Mouse (Mus musculus) subcutaneous adipose tissue, adult 2 months (tissue): ENCODE data around the gene Chst2. TPM values are rescaled to one million over a fixed set of nuclear protein-coding genes. Genes with fewer than 3 reads are reported as not detected.

ENCODE experiments used
- polyA plus RNA-seq: library from polyadenylated mRNA; depleted of rRNA; stranded (reverse); fragments of >200 nt; gene quantifications from 2 replicates; pipeline ENCODE4 v1.2.3, GENCODE M21; 2012; ENCODE audit warnings: low replicate concordance; rRNA removed

The Chst2 gene
- 0.85 and 3.5 TPM in 2 replicates for polyA plus RNA-seq

DNA sequence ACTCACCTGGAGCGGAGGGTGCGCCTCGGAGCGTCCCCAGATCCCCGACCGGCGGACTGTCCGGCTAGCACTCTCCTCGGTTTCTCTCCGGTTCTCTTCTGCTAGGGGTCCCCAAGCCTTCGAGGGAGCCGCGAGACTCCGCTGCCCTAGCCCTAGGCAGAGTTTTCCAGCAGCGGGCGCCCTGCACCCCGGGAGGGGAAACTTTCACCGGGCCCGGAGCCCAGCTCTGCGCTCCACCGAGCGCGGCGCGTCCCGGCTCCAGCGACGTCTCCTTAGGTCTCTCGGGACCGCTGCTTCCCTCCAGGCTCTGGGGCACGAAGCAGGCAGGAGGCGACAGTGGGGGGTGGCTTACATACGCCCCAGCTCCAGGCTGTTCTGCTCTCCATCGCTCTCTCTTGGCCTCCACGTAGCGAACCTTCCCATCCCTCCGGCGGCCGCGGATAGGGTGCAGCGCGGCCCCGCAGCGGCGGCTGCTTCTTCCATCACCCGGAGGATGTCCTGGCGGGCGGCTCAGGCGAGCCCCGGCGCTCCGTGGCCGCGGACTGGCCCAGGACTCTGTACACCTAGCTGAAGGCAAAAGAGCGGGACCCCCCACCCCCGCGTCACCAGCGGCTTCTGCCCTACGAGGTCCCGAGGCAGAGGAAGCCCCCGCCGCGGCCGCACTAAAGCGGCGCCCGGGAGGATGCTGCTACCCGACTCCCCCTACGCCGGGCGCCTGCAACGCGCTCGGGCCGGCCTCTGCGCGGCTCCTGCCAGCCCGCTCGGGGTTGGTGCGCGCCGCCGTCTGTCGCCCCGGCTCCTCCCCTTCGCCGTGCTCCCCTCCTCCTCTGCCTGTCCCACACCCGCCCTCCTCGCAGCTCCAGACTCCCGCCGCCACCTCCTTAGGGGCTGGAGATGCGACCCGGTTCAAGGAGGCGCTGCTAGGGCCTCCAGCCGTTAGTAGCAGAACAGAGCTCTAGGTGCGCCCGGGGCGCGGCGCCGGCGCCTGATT is at the start of gene Chst2:
Gene Chst2, minus strand, starts transcription at position 152 of the 991 bp plus-strand sequence.

Other genes with a start within 250 kb of the Chst2 start
- gene U2surp, start 105.3 kb upstream of the Chst2 start, polyA plus RNA-seq = 3.2 and 5.1 TPM in 2 replicates
- 13.8 and 44.5 TPM in 2 replicates for gene Paqr9, start 152.9 kb upstream of the Chst2 start, polyA plus RNA-seq
- 1.7 and 4.0 TPM in 2 replicates for gene Pcolce2, start 230.9 kb upstream of the Chst2 start, polyA plus RNA-seq